Mouse (Mus musculus) mouse embryonic stem cell (cell line): ENCODE measurements around the gene Vangl1.
"Not testable (repeated sequence)": the region's sequence is repeated elsewhere in the genome, so short reads cannot be mapped to it uniquely, and the experiment has no call there.

Experiments used
- in situ Hi-C, 2 experiments: fragments of 300-500 bp; cut with MboI; formaldehyde crosslinking; loops; 1 replicate in 1 of 2; 3 replicates in 1 of 2; pipeline ENCODE4 v1.14.3; 2019 to 2020; ENCODE audit warnings: low sequenced_read_pairs in 2 of 2, low pct_unique_long_range_greater_than_20kb in 1 of 2, mixed read lengths in 1 of 2; ENCODE audit not compliant: unreplicated experiment in 1 of 2

Vangl1 gene

GRCm38 (mm10) chr3:102179869-102180268 is 24.6 kb downstream of the Vangl1 start:
- in situ Hi-C loops = no loop called here

- in situ Hi-C loops = no loop called here
Observed at GRCm38 (mm10) chr3:102177837-102178615, 26.5 kb downstream of the Vangl1 start.

DNA sequence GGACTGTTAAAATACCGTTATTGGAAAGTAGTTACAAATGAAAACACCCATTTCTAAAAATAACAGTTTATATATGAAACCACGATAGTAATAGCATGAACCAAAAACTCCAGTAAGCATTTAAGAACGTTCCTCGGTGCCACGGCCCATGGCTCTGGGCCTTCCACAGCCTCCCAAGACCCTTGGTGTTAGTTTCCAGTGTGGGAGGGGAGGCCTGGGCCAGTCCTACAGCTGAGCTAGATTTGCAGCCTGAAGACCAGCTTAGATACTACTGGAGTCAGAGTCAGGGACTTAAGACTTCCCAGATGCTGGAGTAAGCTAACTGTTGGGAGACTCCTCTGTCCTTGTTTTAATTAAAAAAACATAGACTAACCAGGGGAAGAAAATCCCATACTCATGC is 28.4 kb downstream of the Vangl1 start:
- in situ Hi-C loops = no loop called here

DNA sequence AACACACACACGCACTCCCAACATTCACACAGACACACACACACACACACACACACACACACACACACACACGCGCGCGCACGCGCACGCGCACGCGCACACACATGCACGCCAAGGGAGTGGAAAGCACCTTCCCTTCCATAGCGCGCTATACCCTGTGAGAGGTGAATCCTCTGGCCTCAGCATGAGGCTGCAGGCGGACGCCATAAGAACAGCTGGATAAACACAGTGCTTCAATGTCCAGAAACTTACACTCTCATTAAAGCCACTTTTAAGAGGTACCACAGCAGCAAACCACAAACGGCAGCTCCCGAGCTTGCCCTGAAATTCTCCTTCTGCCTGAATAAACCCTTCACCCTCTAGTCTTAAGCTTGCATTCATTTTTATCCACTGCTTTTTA is 28.8 kb downstream of the Vangl1 start:
- in situ Hi-C loops = no loop called here

GRCm38 (mm10) chr3:102174118-102174865 is 30.2 kb downstream of the Vangl1 start:
- in situ Hi-C loops = no loop called here

GRCm38 (mm10) chr3:102169197-102169905 is 35.1 kb downstream of the Vangl1 start:
- in situ Hi-C loops = no loop called here

DNA sequence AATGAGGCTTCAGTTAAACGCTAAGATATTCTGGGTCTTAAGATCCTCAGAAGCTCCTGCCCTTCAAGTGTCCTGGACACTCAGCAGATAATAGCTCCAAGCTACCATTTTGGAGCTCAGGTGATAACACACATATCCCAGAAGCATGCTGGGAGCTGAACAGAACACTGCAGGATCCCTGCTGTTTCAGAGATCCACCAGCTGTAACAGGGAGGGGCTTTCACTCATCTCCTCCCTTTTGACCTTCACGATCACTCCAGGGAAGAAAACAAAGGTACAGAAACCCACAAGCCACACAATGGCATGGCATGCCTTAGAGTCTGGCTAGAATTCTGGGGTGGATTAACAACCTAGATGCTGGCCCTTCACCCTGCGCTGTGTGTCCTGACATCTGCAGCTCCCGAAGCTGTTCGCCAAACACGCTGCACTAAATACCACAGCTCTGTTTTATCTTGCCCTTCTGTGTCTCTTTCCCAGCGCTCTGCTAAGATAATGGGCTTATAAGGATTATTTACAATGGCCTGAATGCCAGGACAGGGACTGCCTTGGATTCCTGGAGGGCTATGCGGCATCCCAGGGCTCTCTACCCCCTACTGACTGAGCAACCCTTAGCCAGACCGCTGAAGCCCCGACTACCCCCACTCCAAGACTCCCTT is 36.8 kb downstream of the Vangl1 start:
- in situ Hi-C loops = no loop called here

DNA sequence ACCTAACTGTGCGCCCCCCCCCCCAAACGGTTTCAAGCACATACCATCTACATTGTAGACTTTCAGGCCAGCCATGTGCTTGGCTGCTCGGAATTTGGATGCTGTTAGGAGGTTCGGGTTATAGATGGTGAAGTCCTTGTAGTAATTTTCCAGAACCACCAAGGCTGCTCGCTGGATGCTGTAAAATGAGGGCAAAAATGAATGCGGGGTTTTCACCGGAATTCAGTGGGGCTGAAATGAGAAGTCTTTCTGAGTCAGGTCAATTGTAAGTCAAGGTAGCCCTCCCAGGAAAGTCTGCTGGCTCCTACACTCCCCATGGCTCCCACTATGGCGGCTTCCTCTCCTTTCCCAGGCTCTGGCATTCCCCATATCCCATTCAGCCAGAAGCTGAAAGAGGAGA is 37.7 kb downstream of the Vangl1 start:
- in situ Hi-C loops = no loop called here

DNA sequence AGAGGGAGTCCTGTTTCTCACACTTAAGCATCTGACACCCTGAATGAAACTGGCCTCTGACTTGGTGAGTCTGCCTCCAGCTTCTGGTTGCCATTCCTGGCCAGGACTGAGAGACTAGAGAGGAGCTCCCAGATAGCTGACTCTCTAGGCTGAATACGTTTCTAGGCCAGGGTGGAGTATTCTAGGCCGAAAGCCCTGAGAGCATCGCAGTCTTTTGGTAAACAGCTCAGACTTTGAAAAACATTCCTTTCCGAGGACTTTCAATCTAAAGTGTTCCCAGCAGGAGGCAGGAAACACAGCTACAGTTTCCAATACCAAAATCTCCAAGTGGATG is 38.2 kb downstream of the Vangl1 start:
- in situ Hi-C loops = no loop called here

DNA sequence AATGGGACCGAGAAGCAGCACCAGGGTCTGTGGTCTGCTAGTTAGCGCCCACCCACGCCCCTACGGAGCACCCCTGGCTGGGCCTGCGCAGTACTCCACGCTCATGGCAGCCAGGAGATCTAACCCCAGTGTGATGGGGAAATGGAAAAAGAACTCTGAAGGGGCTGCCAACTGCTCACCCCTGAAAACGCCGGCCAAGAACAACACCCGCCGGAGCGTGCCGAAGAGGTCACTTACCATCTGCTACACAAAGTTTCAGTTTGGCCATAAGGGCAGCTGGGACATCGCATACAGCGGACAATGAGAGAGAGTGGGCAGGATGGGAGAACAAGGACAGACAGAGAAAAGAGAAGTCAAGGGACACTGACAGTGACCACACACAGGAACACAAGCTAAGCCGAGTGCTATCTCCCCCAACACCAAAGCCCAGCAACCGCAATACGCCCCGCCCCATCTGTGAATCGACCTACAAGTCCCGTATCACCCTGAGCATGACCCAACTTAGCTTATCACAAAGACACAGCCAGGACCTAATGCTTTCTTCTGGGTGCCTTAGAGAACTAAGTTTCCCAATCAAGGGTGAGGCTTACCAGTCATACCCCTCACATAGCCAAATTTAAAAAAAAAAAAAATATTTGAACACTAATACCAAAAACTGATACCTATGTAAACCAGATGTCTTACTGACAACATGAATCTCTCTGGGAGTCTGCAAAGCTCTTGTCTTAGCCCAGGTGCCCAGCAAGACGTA is 38.8 kb downstream of the Vangl1 start:
- in situ Hi-C loops = no loop called here

DNA sequence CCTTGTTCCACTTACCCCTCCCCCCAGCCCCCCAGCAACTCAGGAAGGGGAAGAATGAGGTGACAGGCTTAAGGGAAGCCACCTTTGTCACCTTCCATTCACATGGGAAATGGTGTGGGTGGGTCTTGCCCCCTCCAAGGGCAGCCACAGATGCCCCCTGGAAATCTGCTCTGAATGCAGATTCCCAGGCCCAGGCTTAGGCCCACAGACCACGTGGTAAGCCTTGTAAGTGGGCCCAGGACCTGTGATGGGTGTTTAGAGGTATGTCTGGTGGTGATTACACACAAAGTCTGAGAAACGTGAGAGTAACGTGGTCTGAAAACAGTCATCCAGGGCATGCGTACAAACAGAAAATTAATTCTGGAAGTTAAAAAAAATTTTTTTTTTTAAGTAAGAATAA is 39.6 kb downstream of the Vangl1 start:
- in situ Hi-C loops = no loop called here

GRCm38 (mm10) chr3:102163861-102164260 is 40.6 kb downstream of the Vangl1 start:
- in situ Hi-C loops = not testable (repeated sequence)

GRCm38 (mm10) chr3:102159423-102160325 is 44.8 kb downstream of the Vangl1 start:
- in situ Hi-C loops = no loop called here

GRCm38 (mm10) chr3:102158759-102159422 is 45.6 kb downstream of the Vangl1 start:
- in situ Hi-C loops = no loop called here

- in situ Hi-C loops = no loop called here
Observed at GRCm38 (mm10) chr3:102157652-102158051, 46.8 kb downstream of the Vangl1 start.

GRCm38 (mm10) chr3:102156737-102157136 is 47.8 kb downstream of the Vangl1 start:
- in situ Hi-C loops = no loop called here

DNA sequence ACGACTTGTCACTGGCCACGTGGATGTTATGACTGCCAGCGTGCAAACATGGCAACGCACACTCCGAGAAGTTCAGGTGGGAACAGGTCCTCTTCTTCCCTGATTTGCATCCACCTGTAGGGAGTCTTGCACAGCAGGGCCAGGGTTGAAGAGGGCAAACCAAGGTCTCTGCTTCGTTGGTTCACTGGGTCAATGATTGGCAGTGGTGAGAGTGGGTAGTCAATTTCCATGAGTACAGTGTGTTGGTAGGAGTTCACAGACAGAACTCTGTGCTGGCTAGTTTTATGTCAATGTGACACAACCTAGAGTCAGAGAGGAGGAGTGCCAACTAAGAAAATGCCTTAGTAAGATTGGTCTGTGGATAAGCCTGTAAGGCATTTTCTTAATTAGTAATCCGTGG is 50.4 kb downstream of the Vangl1 start:
- in situ Hi-C loops = no loop called here
